Mouse (Mus musculus): ENCODE measurements around the gene Suco. TPM values are rescaled to one million over a fixed set of nuclear protein-coding genes. Genes with fewer than 3 reads are reported as not detected.

Suco gene
- 11.6 and 13.4 TPM in 2 replicates for polyA plus RNA-seq (2015; fragmentation: Nextera tagmentation; extraction: Ambion mirVana)

- Histone ChIP-seq H3K27ac (peak within 1 kb of the TSS; percentile 99), H3K27me3 (no peaks in the 10 kb centered on the region), H3K4me1 (replicated peaks) (peaks cover 22% of the 10 kb centered on the region), H3K9me3 (replicated peaks) (no peaks in the 10 kb centered on the region), H3K9ac (peak within 1 kb of the TSS; percentile 89), H3K36me3 (no peaks in the 10 kb centered on the region), H3K4me2 (peak within 1 kb of the TSS; percentile 67), H3K4me3 (peak within 1 kb of the TSS; percentile 96)
- ATAC-seq (replicated peaks; ENCODE audit: insufficient number of reproducible peaks, insufficient read depth, low FRiP score, low read depth) = peak; percentile 98
- under 1% methylated on average over 72 of the region's 74 CpGs for WGBS
These were observed at the start of gene Suco for GRCm38 (mm10) chr1:161876553-161877447. Suco (minus strand) TSS chr1:161876682.

DNA sequence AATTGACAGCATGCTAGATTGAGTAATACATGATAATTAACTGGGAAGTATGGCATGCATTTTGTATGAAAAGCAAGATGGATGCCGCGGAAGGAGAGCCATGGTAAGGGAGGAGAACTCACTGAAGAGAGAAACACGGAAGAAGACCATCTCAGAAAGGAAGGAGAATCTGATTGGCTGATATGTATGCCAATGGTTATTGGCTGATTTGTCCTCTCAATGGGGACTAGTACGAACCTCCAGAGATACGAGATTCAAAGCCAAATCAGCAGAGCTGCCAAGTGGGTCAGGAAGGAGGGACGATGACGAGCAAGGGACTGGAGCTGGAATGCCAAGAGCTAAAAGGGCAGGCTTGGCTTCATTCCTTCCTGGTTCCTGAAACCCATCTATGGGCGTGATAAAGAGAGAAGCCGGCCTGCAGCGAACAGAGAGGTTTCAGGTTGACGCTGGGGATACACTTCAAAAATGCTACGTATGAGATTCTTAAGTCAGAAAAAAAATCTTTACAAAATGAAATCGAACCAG lies 48.9 kb upstream of the Suco start:
- ATAC-seq (replicated peaks; ENCODE audit: insufficient number of reproducible peaks, insufficient read depth, low FRiP score, low read depth) = no peak
- Histone ChIP-seq H3K9me3 (replicated peaks) (no peaks in the 10 kb centered on the region), H3K4me1 (replicated peaks) (no peaks in the 10 kb centered on the region), H3K36me3 (no peaks in the 10 kb centered on the region), H3K4me2 (no peak overlapping the region), H3K27ac (no peak overlapping the region), H3K27me3 (no peaks in the 10 kb centered on the region), H3K4me3 (no peak overlapping the region), H3K9ac (no peak overlapping the region)
- WGBS = 68% methylated on average over 13 of the region's 13 CpGs

GRCm38 (mm10) chr1:161924321-161924720 lies 47.8 kb upstream of the Suco start:
- no peaks in the 10 kb centered on the region for H3K4me1 ChIP-seq (replicated peaks)
- no peak for ATAC-seq (replicated peaks; ENCODE audit: insufficient number of reproducible peaks, insufficient read depth, low FRiP score, low read depth)
- H3K4me3 ChIP-seq = no peak overlapping the region
- no peak overlapping the region for H3K27ac ChIP-seq
- no peaks in the 10 kb centered on the region for H3K36me3 ChIP-seq
- H3K9me3 ChIP-seq (replicated peaks) = no peaks in the 10 kb centered on the region
- H3K4me2 ChIP-seq = no peak overlapping the region
- H3K9ac ChIP-seq = no peak overlapping the region
- WGBS = 80% methylated on average over 3 of the region's 3 CpGs
- H3K27me3 ChIP-seq = no peaks in the 10 kb centered on the region

DNA sequence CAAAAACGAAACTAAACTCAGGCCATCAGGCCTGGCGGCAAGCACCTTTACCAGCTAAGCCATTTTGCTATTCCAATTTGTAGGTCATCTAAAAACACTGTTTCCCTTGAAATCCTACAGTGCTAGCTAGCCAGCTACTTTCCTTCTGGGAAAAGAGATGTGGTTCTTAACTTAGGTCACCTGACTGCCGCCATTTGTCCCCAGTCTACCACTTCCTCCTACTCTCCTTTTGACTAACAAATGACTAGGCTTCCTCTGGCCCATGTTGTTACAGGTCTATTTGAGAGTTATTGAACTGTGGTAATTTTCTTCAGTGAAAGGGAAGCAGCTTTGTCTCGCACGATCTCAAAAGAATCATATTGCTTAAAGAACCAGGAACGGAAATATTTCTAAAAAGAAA lies 45.4 kb upstream of the Suco start:
- 83% methylated on average over 6 of the region's 6 CpGs for WGBS
- Histone ChIP-seq H3K4me3 (no peak overlapping the region), H3K27me3 (no peaks in the 10 kb centered on the region), H3K9me3 (replicated peaks) (no peaks in the 10 kb centered on the region), H3K36me3 (no peaks in the 10 kb centered on the region), H3K9ac (no peak overlapping the region), H3K4me2 (no peak overlapping the region), H3K4me1 (replicated peaks) (0 out of 2 replicates have a peak, but pooled peaks cover 3% of the 10 kb centered on the region), H3K27ac (no peak overlapping the region)
- ATAC-seq (replicated peaks; ENCODE audit: insufficient number of reproducible peaks, insufficient read depth, low FRiP score, low read depth) = no peak

GRCm38 (mm10) chr1:161920475-161921454 lies 44.3 kb upstream of the Suco start:
- Histone ChIP-seq H3K4me3 (no peak overlapping the region), H3K36me3 (no peaks in the 10 kb centered on the region), H3K4me1 (replicated peaks) (0 out of 2 replicates have a peak, but pooled peaks cover 3% of the 10 kb centered on the region), H3K27me3 (no peaks in the 10 kb centered on the region), H3K27ac (no peak overlapping the region), H3K9me3 (replicated peaks) (no peaks in the 10 kb centered on the region), H3K9ac (no peak overlapping the region), H3K4me2 (no peak overlapping the region)
- 85% methylated on average over 9 of the region's 9 CpGs for WGBS
- no peak for ATAC-seq (replicated peaks; ENCODE audit: insufficient number of reproducible peaks, insufficient read depth, low FRiP score, low read depth)

DNA sequence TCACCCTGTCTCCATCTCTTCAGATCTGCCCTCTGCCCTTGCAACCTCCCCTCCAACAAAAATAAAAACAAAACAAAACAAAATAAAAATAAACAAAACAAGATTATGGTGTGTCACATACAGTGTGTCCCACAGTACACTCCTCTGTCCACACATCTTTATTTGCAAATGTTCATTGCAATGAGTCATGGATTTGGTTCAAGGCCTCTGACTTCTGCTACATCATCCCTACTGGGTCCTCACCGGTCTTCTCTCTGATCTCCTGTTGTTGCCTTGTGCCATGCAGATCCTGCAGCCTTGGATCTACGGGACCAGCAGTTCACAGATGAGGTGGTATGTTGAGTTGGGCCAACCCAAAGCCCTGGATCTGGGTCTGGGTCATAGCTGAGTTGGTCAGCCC lies 43.1 kb upstream of the Suco start:
- no peak for ATAC-seq (replicated peaks; ENCODE audit: insufficient number of reproducible peaks, insufficient read depth, low FRiP score, low read depth)
- WGBS = 91% methylated on average over 2 of the region's 2 CpGs
- no peak overlapping the region for H3K27ac ChIP-seq

DNA sequence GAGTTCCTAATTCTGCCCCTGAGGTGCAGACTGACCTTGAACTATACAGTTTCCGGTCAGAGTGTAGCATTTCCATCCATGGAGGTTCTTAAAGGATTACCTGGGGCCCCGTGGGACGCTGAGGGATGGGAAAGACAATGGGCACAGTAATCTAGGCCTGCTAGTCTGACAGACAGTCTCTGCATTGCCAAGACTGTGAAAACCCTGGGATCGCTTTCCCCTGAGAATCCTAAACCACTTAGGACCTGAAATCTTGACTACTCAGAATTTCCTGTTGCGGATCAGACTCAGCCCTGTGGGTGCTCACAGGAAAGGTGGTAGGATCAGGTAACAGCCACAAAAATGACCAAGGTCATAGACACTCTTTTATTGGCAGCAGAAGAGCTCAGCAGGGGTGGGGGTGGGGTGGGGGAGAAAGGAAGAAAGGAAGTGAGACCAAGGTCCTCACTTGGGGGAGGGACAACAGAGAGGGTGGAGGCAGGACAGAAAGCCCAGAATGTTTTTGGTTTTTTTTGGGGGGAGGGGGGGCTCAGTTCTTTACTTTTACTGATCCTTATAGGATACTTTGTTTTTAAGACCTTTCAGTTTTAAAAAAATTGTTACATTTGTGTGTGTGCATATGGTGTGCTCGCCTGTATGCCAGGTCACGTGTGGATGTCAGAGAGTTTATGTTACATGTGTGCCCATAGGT lies 42.3 kb upstream of the Suco start:
- Histone ChIP-seq H3K9me3 (replicated peaks) (no peaks in the 10 kb centered on the region), H3K27me3 (no peaks in the 10 kb centered on the region), H3K9ac (no peak overlapping the region), H3K4me2 (no peak overlapping the region), H3K27ac (no peak overlapping the region), H3K4me3 (no peak overlapping the region), H3K4me1 (replicated peaks) (0 out of 2 replicates have a peak, but pooled peaks cover 3% of the 10 kb centered on the region), H3K36me3 (no peaks in the 10 kb centered on the region)
- no peak for ATAC-seq (replicated peaks; ENCODE audit: insufficient number of reproducible peaks, insufficient read depth, low FRiP score, low read depth)
- WGBS = 59% methylated on average over 7 of the region's 7 CpGs

More for the DNA sequence above, 43.1 kb upstream of the Suco start:
- no peaks in the 10 kb centered on the region for H3K9me3 ChIP-seq (replicated peaks)
- 0 out of 2 replicates have a peak, but pooled peaks cover 3% of the 10 kb centered on the region for H3K4me1 ChIP-seq (replicated peaks)
- H3K9ac ChIP-seq = no peak overlapping the region
- no peaks in the 10 kb centered on the region for H3K36me3 ChIP-seq
- no peak overlapping the region for H3K4me3 ChIP-seq
- H3K27me3 ChIP-seq = no peaks in the 10 kb centered on the region
- H3K4me2 ChIP-seq = no peak overlapping the region

DNA sequence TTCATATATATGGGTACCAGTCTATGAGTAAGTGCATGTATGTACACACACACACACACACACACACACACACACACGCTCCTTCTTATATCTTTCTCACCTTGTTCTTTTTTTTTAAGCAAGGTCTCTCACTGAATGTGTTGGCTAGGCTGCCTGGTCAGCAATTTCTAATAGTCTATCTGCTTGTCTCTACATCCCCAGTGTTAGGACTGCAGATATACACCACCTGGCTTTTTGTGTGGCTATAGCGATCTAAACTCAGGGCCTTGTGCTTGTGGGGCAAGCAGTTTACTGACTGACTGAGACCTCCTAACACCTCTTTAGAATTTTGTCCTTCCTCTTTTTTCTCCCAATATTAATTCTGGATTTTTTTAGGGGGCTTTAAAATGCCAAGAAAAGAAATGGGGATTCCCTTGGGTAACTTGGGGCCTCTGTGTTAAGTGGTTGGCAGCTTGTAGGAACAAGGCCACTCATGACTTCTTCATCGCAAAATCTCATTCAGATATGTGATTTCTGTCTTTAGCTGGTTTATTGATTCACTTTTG lies 41.5 kb upstream of the Suco start:
- Histone ChIP-seq H3K9ac (no peak overlapping the region), H3K27ac (no peak overlapping the region), H3K4me3 (no peak overlapping the region), H3K9me3 (replicated peaks) (no peaks in the 10 kb centered on the region), H3K36me3 (no peaks in the 10 kb centered on the region), H3K4me2 (no peak overlapping the region), H3K4me1 (replicated peaks) (0 out of 2 replicates have a peak, but pooled peaks cover 6% of the 10 kb centered on the region), H3K27me3 (no peaks in the 10 kb centered on the region)
- WGBS = 70% methylated on average over 3 of the region's 3 CpGs
- ATAC-seq (replicated peaks; ENCODE audit: insufficient number of reproducible peaks, insufficient read depth, low FRiP score, low read depth) = no peak

- H3K9me3 ChIP-seq (replicated peaks) = no peaks in the 10 kb centered on the region
- no peak overlapping the region for H3K9ac ChIP-seq
- H3K4me1 ChIP-seq (replicated peaks) = 0 out of 2 replicates have a peak, but pooled peaks cover 6% of the 10 kb centered on the region
- 56% methylated on average over 3 of the region's 3 CpGs for WGBS
- no peak overlapping the region for H3K27ac ChIP-seq
- ATAC-seq (replicated peaks; ENCODE audit: insufficient number of reproducible peaks, insufficient read depth, low FRiP score, low read depth) = no peak
- no peak overlapping the region for H3K4me2 ChIP-seq
- H3K36me3 ChIP-seq = no peaks in the 10 kb centered on the region
- H3K4me3 ChIP-seq = no peak overlapping the region
- no peaks in the 10 kb centered on the region for H3K27me3 ChIP-seq
These were observed 39.6 kb upstream of the Suco start for GRCm38 (mm10) chr1:161916036-161916435.

GRCm38 (mm10) chr1:161913648-161913984 lies 37.1 kb upstream of the Suco start:
- H3K4me1 ChIP-seq (replicated peaks) = 0 out of 2 replicates have a peak, but pooled peaks cover 4% of the 10 kb centered on the region
- no peaks in the 10 kb centered on the region for H3K27me3 ChIP-seq
- H3K4me3 ChIP-seq = no peak overlapping the region
- H3K36me3 ChIP-seq = no peaks in the 10 kb centered on the region
- WGBS = 37% methylated on average over 7 of the region's 7 CpGs
- no peaks in the 10 kb centered on the region for H3K9me3 ChIP-seq (replicated peaks)
- no peak overlapping the region for H3K4me2 ChIP-seq
- H3K9ac ChIP-seq = no peak overlapping the region
- H3K27ac ChIP-seq = no peak overlapping the region
- no peak for ATAC-seq (replicated peaks; ENCODE audit: insufficient number of reproducible peaks, insufficient read depth, low FRiP score, low read depth)

Data from heart, embryonic 15.5 days (tissue).